Mouse (Mus musculus) heart, adult 11 months (tissue): ENCODE measurements around the gene Nrxn2.

Experiments used
- DNase-seq: peaks from one replicate; pipeline ENCODE4 v3.0.0; 2022

Gene Nrxn2

GRCm38 (mm10) chr19:6544712-6545111, 126.2 kb downstream of the Nrxn2 start:
- peak; percentile 90 for DNase-seq

GRCm38 (mm10) chr19:6545481-6545880, 127.0 kb downstream of the Nrxn2 start:
- peak; percentile 89 for DNase-seq

- DNase-seq: peak; percentile 97
These were observed 127.6 kb downstream of the Nrxn2 start for GRCm38 (mm10) chr19:6546096-6546495.

- DNase-seq: peak; percentile 85
These were observed 129.3 kb downstream of the Nrxn2 start for GRCm38 (mm10) chr19:6547801-6548200.

GRCm38 (mm10) chr19:6548431-6549410, 130.2 kb downstream of the Nrxn2 start:
- DNase-seq: peak; percentile 73

- peak; percentile 86 for DNase-seq
These were observed 131.0 kb downstream of the Nrxn2 start for GRCm38 (mm10) chr19:6549566-6549965.

- no peak for DNase-seq
These were observed 132.7 kb downstream of the Nrxn2 start for GRCm38 (mm10) chr19:6551215-6551614.

- peak; percentile 95 for DNase-seq
These were observed 133.9 kb downstream of the Nrxn2 start for GRCm38 (mm10) chr19:6552302-6553028.

- no peak for DNase-seq
These were observed 134.6 kb downstream of the Nrxn2 start for GRCm38 (mm10) chr19:6553174-6553573.

- peak; percentile 99 for DNase-seq
These were observed 135.5 kb downstream of the Nrxn2 start for GRCm38 (mm10) chr19:6553819-6554582.

- no peak for DNase-seq
These were observed 141.0 kb downstream of the Nrxn2 start for GRCm38 (mm10) chr19:6559576-6559975.

GRCm38 (mm10) chr19:6560246-6560815, 141.8 kb downstream of the Nrxn2 start:
- no peak for DNase-seq

GRCm38 (mm10) chr19:6565136-6565535, 146.6 kb downstream of the Nrxn2 start:
- no peak for DNase-seq

GRCm38 (mm10) chr19:6566450-6566849, 147.9 kb downstream of the Nrxn2 start:
- DNase-seq: peak; percentile 91

GRCm38 (mm10) chr19:6569021-6569420, 150.5 kb downstream of the Nrxn2 start:
- DNase-seq: no peak

GRCm38 (mm10) chr19:6569561-6569960, 151.0 kb downstream of the Nrxn2 start:
- no peak for DNase-seq

- no peak for DNase-seq
These were observed 152.9 kb downstream of the Nrxn2 start for GRCm38 (mm10) chr19:6571476-6571875.

GRCm38 (mm10) chr19:6572001-6572400, 153.5 kb downstream of the Nrxn2 start:
- DNase-seq: no peak
